Mouse (Mus musculus) G1E (cell line): ENCODE measurements at regions not wholly inside any gene's neighbourhood (a gene's known extent, or its start where the extent isn't known, plus 50 kb on each side); places are given as distances from the start of the nearest gene placed in this dataset.
"Not testable (repeated sequence)": the region's sequence is repeated elsewhere in the genome, so short reads cannot be mapped to it uniquely, and the experiment has no call there.

Source experiments
- ATAC-seq: 2 replicates; pipeline ENCODE4 v1.8.0; 2016; ENCODE audit warnings: mild to moderate bottlenecking; ENCODE audit not compliant: insufficient number of reproducible peaks, poor library complexity, low FRiP score, severe bottlenecking; ENCODE audit errors: extremely low read depth
- DNase-seq: peaks from one replicate; pipeline ENCODE4 v3.0.0; 2012; ENCODE audit warnings: low spot score
- H3K27me3 ChIP-seq: 2 replicates; pipeline ENCODE4 v1.6.1; 2012; ENCODE audit warnings: mild to moderate bottlenecking, low read length, inconsistent platforms; ENCODE audit not compliant: insufficient read depth
- H3K36me3 ChIP-seq: replicated peaks from 2 replicates; pipeline ENCODE3; 2012; ENCODE audit warnings: mild to moderate bottlenecking, inconsistent platforms
- H3K4me1 ChIP-seq: 2 replicates; pipeline ENCODE4 v1.6.1; 2012; ENCODE audit warnings: low read depth, low read length, inconsistent platforms, mixed read lengths; ENCODE audit not compliant: insufficient read depth
- H3K4me3 ChIP-seq: 2 replicates; pipeline ENCODE4 v1.5.1; 2012; ENCODE audit warnings: low read depth, mild to moderate bottlenecking, inconsistent platforms, low read length, moderate library complexity, mixed read lengths
- H3K9me3 ChIP-seq: replicated peaks from 2 replicates; pipeline ENCODE4 v1.6.1; 2012; ENCODE audit warnings: inconsistent platforms
- CTCF ChIP-seq: IDR thresholded peaks from 2 replicates; pipeline ENCODE4 v1.5.1; 2012; ENCODE audit warnings: low read depth, low read length, inconsistent platforms, mixed read lengths
- GATA1 ChIP-seq: IDR thresholded peaks from 2 replicates; pipeline ENCODE4 v1.6.1; 2012; ENCODE audit warnings: borderline replicate concordance, low read length, inconsistent platforms, mixed read lengths
- GATA2 ChIP-seq: IDR thresholded peaks from 2 replicates; pipeline ENCODE4 v1.6.1; 2012; ENCODE audit warnings: low read depth, low read length, inconsistent platforms, borderline replicate concordance
- POLR2AphosphoS5 ChIP-seq: IDR thresholded peaks from 2 replicates; pipeline ENCODE4 v1.6.1; 2012; ENCODE audit warnings: low read depth, low read length, inconsistent platforms; ENCODE audit not compliant: insufficient replicate concordance
- TAL1 ChIP-seq: conservative IDR thresholded peaks from 2 replicates; pipeline ENCODE4 v1.6.1; 2012; ENCODE audit warnings: low read depth, low read length, inconsistent platforms, mixed read lengths

DNA sequence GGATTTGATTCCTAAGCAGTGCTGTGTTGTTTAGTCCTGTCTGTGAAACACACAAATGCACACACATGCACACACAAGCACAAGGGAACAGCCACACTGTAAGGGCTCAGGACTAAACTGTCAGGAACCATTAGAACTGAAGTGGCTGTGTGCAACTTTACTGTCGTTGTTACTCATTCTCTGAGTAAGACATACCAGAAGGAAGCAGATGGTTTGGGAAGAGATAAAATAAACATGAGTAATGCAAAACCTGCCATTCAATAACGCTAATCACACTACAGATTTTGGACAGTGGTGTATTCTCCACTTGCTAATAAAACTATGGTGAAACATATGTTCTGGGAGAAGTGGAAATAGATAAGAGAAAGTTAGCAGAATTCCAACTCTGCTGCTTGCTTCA, 767.7 kb downstream of the Cdh11 start:
- Histone ChIP-seq H3K27me3 (no peaks in the 10 kb centered on the region), H3K9me3 (no peaks in the 10 kb centered on the region), H3K4me3 (no peak overlapping the region), H3K36me3 (no peaks in the 10 kb centered on the region), H3K4me1 (no peaks in the 10 kb centered on the region)
- TF ChIP-seq CTCF (no peak), POLR2AphosphoS5 (no peak), GATA1 (no peak)
- DNase-seq = no peak
- no peak for ATAC-seq

- Histone ChIP-seq H3K27me3 (no peaks in the 10 kb centered on the region), H3K4me1 (no peaks in the 10 kb centered on the region), H3K36me3 (no peaks in the 10 kb centered on the region), H3K4me3 (no peak overlapping the region), H3K9me3 (no peaks in the 10 kb centered on the region)
- TF ChIP-seq POLR2AphosphoS5 (no peak), CTCF (no peak), GATA1 (no peak), GATA2 (no peak), TAL1 (no peak)
- ATAC-seq = no peak
- no peak for DNase-seq
These were observed 785.0 kb downstream of the Cdh11 start for GRCm38 (mm10) chr8:102000326-102001016.

DNA sequence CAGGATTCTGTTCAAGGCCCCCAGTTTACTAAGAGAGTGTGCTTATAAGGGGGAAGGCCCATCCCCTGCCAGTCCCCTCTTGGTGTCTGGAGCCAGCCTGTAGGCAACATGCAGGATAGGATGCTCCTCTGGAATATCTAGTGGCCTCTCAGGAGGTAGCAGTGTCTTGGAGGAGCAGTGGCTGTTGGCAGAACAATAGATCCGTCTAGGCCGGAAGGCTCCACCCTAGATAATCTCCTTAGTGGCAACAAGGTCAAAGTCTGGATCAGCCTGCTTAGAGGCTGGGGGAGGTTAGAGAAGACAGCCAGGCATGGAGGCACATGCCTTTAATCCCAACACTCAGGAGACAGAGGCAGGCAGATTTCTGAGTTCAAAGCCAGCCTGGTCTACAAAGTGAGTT, 788.7 kb downstream of the Cdh11 start:
- H3K4me3 ChIP-seq, ATAC-seq, H3K36me3 ChIP-seq, H3K27me3 ChIP-seq, H3K4me1 ChIP-seq, H3K9me3 ChIP-seq, DNase-seq: not testable (repeated sequence)

GRCm38 (mm10) chr8:101956832-101957231, 828.6 kb downstream of the Cdh11 start:
- Histone ChIP-seq H3K27me3 (no peaks in the 10 kb centered on the region), H3K4me3 (no peak overlapping the region), H3K4me1 (no peaks in the 10 kb centered on the region), H3K9me3 (no peaks in the 10 kb centered on the region), H3K36me3 (no peaks in the 10 kb centered on the region)
- TF ChIP-seq POLR2AphosphoS5 (no peak), CTCF (no peak), TAL1 (no peak), GATA1 (no peak), GATA2 (no peak)
- DNase-seq (no peak), ATAC-seq (no peak)

GRCm38 (mm10) chr8:101950599-101950998, 834.8 kb downstream of the Cdh11 start:
- Histone ChIP-seq H3K9me3 (no peaks in the 10 kb centered on the region), H3K4me3 (no peak overlapping the region), H3K4me1 (no peaks in the 10 kb centered on the region), H3K27me3 (no peaks in the 10 kb centered on the region), H3K36me3 (no peaks in the 10 kb centered on the region)
- TF ChIP-seq GATA2 (no peak), GATA1 (no peak), POLR2AphosphoS5 (no peak), TAL1 (no peak), CTCF (no peak)
- ATAC-seq (no peak), DNase-seq (no peak)

DNA sequence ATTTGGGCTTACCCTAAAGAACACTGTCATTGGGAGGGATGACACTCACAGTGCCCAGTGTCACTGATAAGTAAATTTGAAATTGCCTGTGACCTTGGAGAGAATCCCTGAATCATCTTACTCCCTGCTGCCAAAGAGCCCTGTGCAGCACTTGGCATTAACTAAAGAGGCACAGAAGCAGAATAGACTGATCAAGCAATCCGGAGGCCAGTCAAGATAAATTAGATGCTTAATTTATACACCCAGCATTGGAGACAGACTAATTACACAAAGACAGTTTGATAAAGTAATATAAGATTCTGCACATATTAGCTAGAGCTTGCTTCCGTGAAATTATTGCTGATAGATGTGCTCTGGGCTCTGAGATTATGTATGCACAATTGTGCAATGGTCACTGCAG, 847.6 kb downstream of the Cdh11 start:
- Histone ChIP-seq H3K36me3 (no peaks in the 10 kb centered on the region), H3K4me1 (no peaks in the 10 kb centered on the region), H3K4me3 (no peak overlapping the region), H3K27me3 (no peaks in the 10 kb centered on the region), H3K9me3 (no peaks in the 10 kb centered on the region)
- ATAC-seq = no peak
- TF ChIP-seq GATA1 (no peak), TAL1 (no peak), GATA2 (no peak), POLR2AphosphoS5 (no peak), CTCF (no peak)
- DNase-seq = no peak

GRCm38 (mm10) chr8:101913665-101914064, 871.8 kb downstream of the Cdh11 start:
- Histone ChIP-seq H3K4me1 (no peaks in the 10 kb centered on the region), H3K4me3 (no peak overlapping the region), H3K9me3 (no peaks in the 10 kb centered on the region), H3K27me3 (no peaks in the 10 kb centered on the region), H3K36me3 (no peaks in the 10 kb centered on the region)
- DNase-seq (no peak), ATAC-seq (no peak)
- no peak for TF ChIP-seq GATA2
- TF ChIP-seq POLR2AphosphoS5 = no peak
- TF ChIP-seq TAL1 = no peak
- no peak for TF ChIP-seq CTCF
- no peak for TF ChIP-seq GATA1
